Mouse (Mus musculus): ENCODE measurements at regions not wholly inside any gene's neighbourhood (a gene's known extent, or its start where the extent isn't known, plus 50 kb on each side); places are given as distances from the start of the nearest gene placed in this dataset.
A peak's percentile ranks its signal among the peaks of the same experiment; 100 is the strongest.

- DNase-seq (ENCODE audit: low spot score) (peak; percentile 78), ATAC-seq (replicated peaks; ENCODE audit: insufficient number of reproducible peaks, low FRiP score, low TSS enrichment, low read depth) (no peak)
- Histone ChIP-seq H3K36me3 (replicated peaks; ENCODE audit: control insufficient read depth, insufficient read depth, low read depth, low read length) (no peaks in the 10 kb centered on the region), H3K9ac (replicated peaks; ENCODE audit: low read length) (no peak overlapping the region), H3K4me2 (ENCODE audit: low read depth, low read length) (no peak overlapping the region), H3K4me1 (ENCODE audit: control insufficient read depth, insufficient read depth, low read length) (no peaks in the 10 kb centered on the region), H3K4me3 (ENCODE audit: low read depth, low read length) (no peak overlapping the region), H3K9me3 (replicated peaks; ENCODE audit: control insufficient read depth, low read length) (no peaks in the 10 kb centered on the region), H3K27ac (replicated peaks; ENCODE audit: low read depth, low read length) (no peak overlapping the region), H3K27me3 (ENCODE audit: control insufficient read depth, insufficient read depth, low read length) (no peaks in the 10 kb centered on the region)
- 39% methylated on average over 3 of the region's 3 CpGs for WGBS
These were observed 485.6 kb downstream of the Col12a1 start for GRCm38 (mm10) chr9:79233081-79233480.

GRCm38 (mm10) chr9:79233751-79234150, 484.9 kb downstream of the Col12a1 start:
- no peak overlapping the region for H3K4me2 ChIP-seq (ENCODE audit: low read depth, low read length)
- no peaks in the 10 kb centered on the region for H3K9me3 ChIP-seq (replicated peaks; ENCODE audit: control insufficient read depth, low read length)
- H3K9ac ChIP-seq (replicated peaks; ENCODE audit: low read length): no peak overlapping the region
- no peaks in the 10 kb centered on the region for H3K4me1 ChIP-seq (ENCODE audit: control insufficient read depth, insufficient read depth, low read length)
- WGBS: 89% methylated on average over 1 of the region's 1 CpGs
- no peak overlapping the region for H3K27ac ChIP-seq (replicated peaks; ENCODE audit: low read depth, low read length)
- ATAC-seq (replicated peaks; ENCODE audit: insufficient number of reproducible peaks, low FRiP score, low TSS enrichment, low read depth) (no peak), DNase-seq (ENCODE audit: low spot score) (no peak)
- H3K36me3 ChIP-seq (replicated peaks; ENCODE audit: control insufficient read depth, insufficient read depth, low read depth, low read length): no peaks in the 10 kb centered on the region
- H3K27me3 ChIP-seq (ENCODE audit: control insufficient read depth, insufficient read depth, low read length): no peaks in the 10 kb centered on the region
- H3K4me3 ChIP-seq (ENCODE audit: low read depth, low read length): no peak overlapping the region

- no peaks in the 10 kb centered on the region for H3K9me3 ChIP-seq (replicated peaks; ENCODE audit: control insufficient read depth, low read length)
- ATAC-seq (replicated peaks; ENCODE audit: insufficient number of reproducible peaks, low FRiP score, low TSS enrichment, low read depth) (peak; percentile 65; the same call in 1 of the 2 replicates), DNase-seq (ENCODE audit: low spot score) (peak; percentile 66)
- no peak overlapping the region for H3K9ac ChIP-seq (replicated peaks; ENCODE audit: low read length)
- no peaks in the 10 kb centered on the region for H3K4me1 ChIP-seq (ENCODE audit: control insufficient read depth, insufficient read depth, low read length)
- no peak overlapping the region for H3K4me2 ChIP-seq (ENCODE audit: low read depth, low read length)
- H3K27me3 ChIP-seq (ENCODE audit: control insufficient read depth, insufficient read depth, low read length): no peaks in the 10 kb centered on the region
- no peaks in the 10 kb centered on the region for H3K36me3 ChIP-seq (replicated peaks; ENCODE audit: control insufficient read depth, insufficient read depth, low read depth, low read length)
- H3K27ac ChIP-seq (replicated peaks; ENCODE audit: low read depth, low read length): no peak overlapping the region
- H3K4me3 ChIP-seq (ENCODE audit: low read depth, low read length): no peak overlapping the region
- WGBS: 66% methylated on average over 13 of the region's 13 CpGs
These were observed 448.9 kb downstream of the Col12a1 start for GRCm38 (mm10) chr9:79269646-79270213.

GRCm38 (mm10) chr9:79270256-79270655, 448.4 kb downstream of the Col12a1 start:
- Histone ChIP-seq H3K27me3 (ENCODE audit: control insufficient read depth, insufficient read depth, low read length) (no peaks in the 10 kb centered on the region), H3K9ac (replicated peaks; ENCODE audit: low read length) (no peak overlapping the region), H3K27ac (replicated peaks; ENCODE audit: low read depth, low read length) (no peak overlapping the region), H3K4me3 (ENCODE audit: low read depth, low read length) (no peak overlapping the region), H3K9me3 (replicated peaks; ENCODE audit: control insufficient read depth, low read length) (no peaks in the 10 kb centered on the region), H3K4me1 (ENCODE audit: control insufficient read depth, insufficient read depth, low read length) (no peaks in the 10 kb centered on the region), H3K36me3 (replicated peaks; ENCODE audit: control insufficient read depth, insufficient read depth, low read depth, low read length) (no peaks in the 10 kb centered on the region), H3K4me2 (ENCODE audit: low read depth, low read length) (no peak overlapping the region)
- no peak for DNase-seq (ENCODE audit: low spot score)
- WGBS: 70% methylated on average over 2 of the region's 2 CpGs
- no peak for ATAC-seq (replicated peaks; ENCODE audit: insufficient number of reproducible peaks, low FRiP score, low TSS enrichment, low read depth)

GRCm38 (mm10) chr9:79287849-79288248, 430.8 kb downstream of the Col12a1 start:
- 79% methylated on average over 3 of the region's 3 CpGs for WGBS
- H3K27me3 ChIP-seq (ENCODE audit: control insufficient read depth, insufficient read depth, low read length): no peaks in the 10 kb centered on the region
- H3K9me3 ChIP-seq (replicated peaks; ENCODE audit: control insufficient read depth, low read length): no peaks in the 10 kb centered on the region
- no peak overlapping the region for H3K9ac ChIP-seq (replicated peaks; ENCODE audit: low read length)
- H3K4me1 ChIP-seq (ENCODE audit: control insufficient read depth, insufficient read depth, low read length): no peaks in the 10 kb centered on the region
- DNase-seq (ENCODE audit: low spot score) (no peak), ATAC-seq (replicated peaks; ENCODE audit: insufficient number of reproducible peaks, low FRiP score, low TSS enrichment, low read depth) (no peak)
- no peaks in the 10 kb centered on the region for H3K36me3 ChIP-seq (replicated peaks; ENCODE audit: control insufficient read depth, insufficient read depth, low read depth, low read length)
- H3K4me3 ChIP-seq (ENCODE audit: low read depth, low read length): no peak overlapping the region
- H3K27ac ChIP-seq (replicated peaks; ENCODE audit: low read depth, low read length): no peak overlapping the region
- no peak overlapping the region for H3K4me2 ChIP-seq (ENCODE audit: low read depth, low read length)

- Histone ChIP-seq H3K4me2 (ENCODE audit: low read depth, low read length) (no peak overlapping the region), H3K36me3 (replicated peaks; ENCODE audit: control insufficient read depth, insufficient read depth, low read depth, low read length) (no peaks in the 10 kb centered on the region), H3K27ac (replicated peaks; ENCODE audit: low read depth, low read length) (no peak overlapping the region), H3K9me3 (replicated peaks; ENCODE audit: control insufficient read depth, low read length) (no peaks in the 10 kb centered on the region), H3K27me3 (ENCODE audit: control insufficient read depth, insufficient read depth, low read length) (no peaks in the 10 kb centered on the region), H3K4me3 (ENCODE audit: low read depth, low read length) (no peak overlapping the region), H3K4me1 (ENCODE audit: control insufficient read depth, insufficient read depth, low read length) (no peaks in the 10 kb centered on the region), H3K9ac (replicated peaks; ENCODE audit: low read length) (no peak overlapping the region)
- DNase-seq (ENCODE audit: low spot score) (no peak), ATAC-seq (replicated peaks; ENCODE audit: insufficient number of reproducible peaks, low FRiP score, low TSS enrichment, low read depth) (no peak)
- 85% methylated on average over 3 of the region's 3 CpGs for WGBS
These were observed 423.3 kb downstream of the Col12a1 start for GRCm38 (mm10) chr9:79295306-79295705.

- no peaks in the 10 kb centered on the region for H3K4me1 ChIP-seq (ENCODE audit: control insufficient read depth, insufficient read depth, low read length)
- no peak overlapping the region for H3K27ac ChIP-seq (replicated peaks; ENCODE audit: low read depth, low read length)
- H3K9me3 ChIP-seq (replicated peaks; ENCODE audit: control insufficient read depth, low read length): no peaks in the 10 kb centered on the region
- no peak overlapping the region for H3K4me2 ChIP-seq (ENCODE audit: low read depth, low read length)
- ATAC-seq (replicated peaks; ENCODE audit: insufficient number of reproducible peaks, low FRiP score, low TSS enrichment, low read depth): no peak
- WGBS: 87% methylated on average over 3 of the region's 3 CpGs
- no peak overlapping the region for H3K4me3 ChIP-seq (ENCODE audit: low read depth, low read length)
- H3K9ac ChIP-seq (replicated peaks; ENCODE audit: low read length): no peak overlapping the region
- no peaks in the 10 kb centered on the region for H3K27me3 ChIP-seq (ENCODE audit: control insufficient read depth, insufficient read depth, low read length)
- DNase-seq (ENCODE audit: low spot score): no peak
- H3K36me3 ChIP-seq (replicated peaks; ENCODE audit: control insufficient read depth, insufficient read depth, low read depth, low read length): no peaks in the 10 kb centered on the region
These were observed 417.1 kb downstream of the Col12a1 start for GRCm38 (mm10) chr9:79301580-79301979.

GRCm38 (mm10) chr9:79310591-79310990, 408.0 kb downstream of the Col12a1 start:
- Histone ChIP-seq H3K9me3 (replicated peaks; ENCODE audit: control insufficient read depth, low read length) (no peaks in the 10 kb centered on the region), H3K36me3 (replicated peaks; ENCODE audit: control insufficient read depth, insufficient read depth, low read depth, low read length) (no peaks in the 10 kb centered on the region), H3K27ac (replicated peaks; ENCODE audit: low read depth, low read length) (no peak overlapping the region), H3K27me3 (ENCODE audit: control insufficient read depth, insufficient read depth, low read length) (no peaks in the 10 kb centered on the region), H3K4me3 (ENCODE audit: low read depth, low read length) (no peak overlapping the region), H3K4me2 (ENCODE audit: low read depth, low read length) (no peak overlapping the region), H3K9ac (replicated peaks; ENCODE audit: low read length) (no peak overlapping the region), H3K4me1 (ENCODE audit: control insufficient read depth, insufficient read depth, low read length) (no peaks in the 10 kb centered on the region)
- WGBS: 51% methylated on average over 3 of the region's 3 CpGs
- ATAC-seq (replicated peaks; ENCODE audit: insufficient number of reproducible peaks, low FRiP score, low TSS enrichment, low read depth): no peak
- DNase-seq (ENCODE audit: low spot score): no peak

All from embryonic facial prominence, embryonic 11.5 days (tissue).